Mouse (Mus musculus) kidney, postnatal 0 days (tissue): ENCODE measurements around the gene Prickle4. TPM values are rescaled to one million over a fixed set of nuclear protein-coding genes. Genes with fewer than 3 reads are reported as not detected.

Experiments used
- ATAC-seq: fragments of 200-750 bp; cut with Nextera tagmentation; replicated peaks from 2 replicates; pipeline ENCODE4 v1.8.0; 2017; ENCODE audit warnings: low read depth, moderate number of reproducible peaks, moderate TSS enrichment, moderate library complexity; ENCODE audit not compliant: low FRiP score
- DNase-seq: peaks from one replicate; pipeline ENCODE4 v3.0.0-alpha.2; 2016; ENCODE audit warnings: low spot score
- H3K27ac ChIP-seq: fragments of 300-500 bp; sonication (generic); 2 replicates; pipeline ENCODE4 v1.5.1; 2014; ENCODE audit warnings: mild to moderate bottlenecking
- H3K27me3 ChIP-seq: fragments of 300-500 bp; sonication (generic); 2 replicates; pipeline ENCODE4 v1.6.1; 2014; ENCODE audit warnings: low read length, mixed read lengths; ENCODE audit not compliant: insufficient read depth
- H3K36me3 ChIP-seq: fragments of 300-500 bp; sonication (generic); 2 replicates; pipeline ENCODE4 v1.6.1; 2014; ENCODE audit warnings: low read length, mixed read lengths; ENCODE audit not compliant: insufficient read depth
- H3K4me1 ChIP-seq: fragments of 300-500 bp; sonication (generic); replicated peaks from 2 replicates; pipeline ENCODE4 v1.6.1; 2014; ENCODE audit warnings: antibody characterized with exemption, low read length, mixed read lengths; ENCODE audit not compliant: insufficient read depth
- H3K4me2 ChIP-seq: fragments of 300-500 bp; sonication (generic); 2 replicates; pipeline ENCODE4 v1.6.1; 2014; ENCODE audit warnings: mild to moderate bottlenecking, low read length, moderate library complexity, mixed read lengths
- H3K4me3 ChIP-seq: fragments of 300-500 bp; sonication (generic); replicated peaks from 2 replicates; pipeline ENCODE4 v1.5.1; 2014; ENCODE audit warnings: low read depth, low read length
- H3K9ac ChIP-seq: fragments of 300-500 bp; sonication (generic); 2 replicates; pipeline ENCODE4 v1.6.1; 2014; ENCODE audit warnings: low read depth, low read length
- H3K9me3 ChIP-seq: fragments of 300-500 bp; sonication (generic); replicated peaks from 2 replicates; pipeline ENCODE4 v1.6.1; 2016; ENCODE audit warnings: low read length, inconsistent platforms, mixed read lengths
- CTCF ChIP-seq: IDR thresholded peaks from 2 replicates; pipeline ENCODE4 v1.5.1; 2016; ENCODE audit warnings: antibody characterized with exemption, low read depth, mild to moderate bottlenecking, moderate library complexity
- WGBS: fragments of 180-500 bp; shearing (Covaris S2); extraction: QIAGEN DNeasy Blood & Tissue Kit; methylation state at CpG from one replicate; pipeline ENCODE4 v1.1.7; 2014; 5-methylcytosine and 5-hydroxymethylcytosine counted together
- polyA plus RNA-seq: library from polyadenylated mRNA; unstranded; fragments of >200 nt; fragmentation: Nextera tagmentation; extraction: Ambion mirVana; gene quantifications from 2 replicates; pipeline ENCODE4 v1.2.1, GENCODE M21; 2015

Gene Prickle4
- polyA plus RNA-seq, 1 experiment from 2014 or later, result 1.1 TPM

DNA sequence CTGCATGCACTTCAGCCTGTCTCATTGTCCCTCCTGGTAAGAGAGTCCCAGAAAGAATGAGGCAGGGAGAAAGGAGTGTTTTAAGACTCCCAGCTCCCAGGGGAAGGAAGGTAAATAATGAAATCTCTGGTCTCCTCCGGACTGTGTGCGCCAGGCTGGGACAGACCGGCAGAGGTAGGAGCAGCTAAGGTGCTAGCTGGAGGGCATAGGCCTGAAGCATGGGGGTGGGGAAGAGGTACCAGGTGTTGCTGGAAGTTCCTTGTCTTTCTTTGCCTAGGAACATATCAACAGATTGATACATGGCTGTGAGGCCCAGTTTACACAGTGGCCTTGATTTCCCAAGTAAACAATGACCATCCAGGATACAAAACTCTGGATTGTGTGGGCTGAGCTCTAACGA, 14.4 kb upstream of the Prickle4 start:
- H3K27ac ChIP-seq, result no peak overlapping the region
- no peak for ATAC-seq
- H3K36me3 ChIP-seq, result no peaks in the 10 kb centered on the region
- no peak for DNase-seq
- H3K4me2 ChIP-seq, result no peak overlapping the region
- no peaks in the 10 kb centered on the region for H3K4me1 ChIP-seq
- H3K4me3 ChIP-seq, result no peak overlapping the region
- 40% methylated on average over 4 of the region's 4 CpGs for WGBS
- no peak for TF ChIP-seq CTCF
- no peaks in the 10 kb centered on the region for H3K9me3 ChIP-seq
- no peaks in the 10 kb centered on the region for H3K27me3 ChIP-seq
- no peak overlapping the region for H3K9ac ChIP-seq

- no peak overlapping the region for H3K4me3 ChIP-seq
- 0 out of 2 replicates have a peak, but pooled peaks cover 8% of the 10 kb centered on the region for H3K36me3 ChIP-seq
- H3K9me3 ChIP-seq, result no peaks in the 10 kb centered on the region
- no peaks in the 10 kb centered on the region for H3K4me1 ChIP-seq
- no peak for TF ChIP-seq CTCF
- no peak overlapping the region for H3K9ac ChIP-seq
- H3K4me2 ChIP-seq, result no peak overlapping the region
- 70% methylated on average over 3 of the region's 3 CpGs for WGBS
- ATAC-seq, result no peak
- no peak overlapping the region for H3K27ac ChIP-seq
- DNase-seq, result no peak
- no peaks in the 10 kb centered on the region for H3K27me3 ChIP-seq
Observed at GRCm38 (mm10) chr17:47707961-47708360, 13.4 kb upstream of the Prickle4 start.

- H3K27me3 ChIP-seq, result no peaks in the 10 kb centered on the region
- WGBS, result 55% methylated on average over 1 of the region's 1 CpGs
- no peak overlapping the region for H3K9ac ChIP-seq
- no peak overlapping the region for H3K27ac ChIP-seq
- DNase-seq (peak; percentile 46), ATAC-seq (no peak)
- H3K4me1 ChIP-seq, result no peaks in the 10 kb centered on the region
- H3K4me2 ChIP-seq, result no peak overlapping the region
- TF ChIP-seq CTCF, result no peak
- H3K4me3 ChIP-seq, result no peak overlapping the region
- H3K36me3 ChIP-seq, result peaks cover 15% of the 10 kb centered on the region
- no peaks in the 10 kb centered on the region for H3K9me3 ChIP-seq
Observed at GRCm38 (mm10) chr17:47706196-47706595, 11.7 kb upstream of the Prickle4 start.

GRCm38 (mm10) chr17:47704692-47705091, 10.2 kb upstream of the Prickle4 start:
- peak; percentile 24; the same call in 1 of the 2 replicates for TF ChIP-seq CTCF
- 86% methylated on average over 4 of the region's 4 CpGs for WGBS
- ATAC-seq (no peak), DNase-seq (no peak)
- peaks cover 16% of the 10 kb centered on the region for H3K36me3 ChIP-seq
- H3K4me1 ChIP-seq, result no peaks in the 10 kb centered on the region
- H3K27ac ChIP-seq, result no peak overlapping the region
- no peaks in the 10 kb centered on the region for H3K27me3 ChIP-seq
- no peaks in the 10 kb centered on the region for H3K9me3 ChIP-seq
- H3K4me2 ChIP-seq, result no peak overlapping the region
- no peak overlapping the region for H3K4me3 ChIP-seq
- H3K9ac ChIP-seq, result no peak overlapping the region

- no peak overlapping the region for H3K4me3 ChIP-seq
- no peak for DNase-seq
- 42% methylated on average over 20 of the region's 20 CpGs for WGBS
Observed at GRCm38 (mm10) chr17:47703556-47703955, 9.0 kb upstream of the Prickle4 start.

GRCm38 (mm10) chr17:47702548-47703345, 8.2 kb upstream of the Prickle4 start:
- Histone ChIP-seq H3K4me2 (no peak overlapping the region), H3K4me3 (no peak overlapping the region), H3K36me3 (peaks cover 19% of the 10 kb centered on the region), H3K9ac (no peak overlapping the region), H3K27ac (no peak overlapping the region), H3K9me3 (no peaks in the 10 kb centered on the region), H3K4me1 (no peaks in the 10 kb centered on the region), H3K27me3 (no peaks in the 10 kb centered on the region)
- WGBS, result 56% methylated on average over 28 of the region's 28 CpGs
- ATAC-seq (no peak), DNase-seq (no peak)
- no peak for TF ChIP-seq CTCF

More at GRCm38 (mm10) chr17:47703556-47703955, 9.0 kb upstream of the Prickle4 start:
- TF ChIP-seq CTCF, result no peak
- Histone ChIP-seq H3K4me2 (no peak overlapping the region), H3K9ac (no peak overlapping the region), H3K27ac (no peak overlapping the region), H3K27me3 (no peaks in the 10 kb centered on the region), H3K4me1 (no peaks in the 10 kb centered on the region), H3K36me3 (peaks cover 19% of the 10 kb centered on the region), H3K9me3 (no peaks in the 10 kb centered on the region)
- no peak for ATAC-seq
